Mouse (Mus musculus) cerebral cortex, adult 2 months (tissue): ENCODE results near the gene Gm21974.

ENCODE experiments used
- WGBS: fragments of 180-500 bp; shearing (Covaris S2); methylation state at CpG from one replicate; pipeline ENCODE4 v1.1.7; 2018; 5-methylcytosine and 5-hydroxymethylcytosine counted together

Gene Gm21974

GRCm38 (mm10) chr7:127876467-127877348 is 18.5 kb downstream of the Gm21974 start, which contains the start of gene Zfp668:
Zfp668 (minus strand) TSS chr7:127876828.
- under 1% methylated on average over 60 of the region's 60 CpGs for WGBS

DNA sequence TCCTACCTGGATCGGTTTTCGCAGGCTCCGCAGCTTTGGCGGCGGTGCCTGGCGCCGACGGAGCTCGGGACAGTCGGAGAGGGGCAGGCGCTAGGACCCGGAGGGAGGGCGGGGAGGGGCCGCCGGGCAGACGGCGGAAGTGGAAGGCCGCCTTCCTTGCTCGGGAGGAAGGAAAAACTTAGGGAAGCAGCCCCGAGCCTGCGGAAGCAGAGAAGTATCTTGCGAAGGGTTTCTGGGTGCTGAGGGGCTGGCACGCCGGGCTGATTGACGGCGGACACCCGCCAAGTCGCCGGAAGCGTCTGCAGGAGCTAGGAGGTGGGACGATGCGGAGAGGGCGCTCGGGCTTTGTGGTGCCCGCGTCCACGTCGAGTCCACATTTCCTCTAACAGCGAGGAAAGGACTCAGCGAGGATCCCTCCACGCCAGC is 19.2 kb downstream of the Gm21974 start, which contains the start of gene Zfp646:
Gene Zfp646 (plus strand): TSS at position 181 of the 426 bp plus-strand sequence.
- WGBS: under 1% methylated on average over 41 of the region's 41 CpGs

DNA sequence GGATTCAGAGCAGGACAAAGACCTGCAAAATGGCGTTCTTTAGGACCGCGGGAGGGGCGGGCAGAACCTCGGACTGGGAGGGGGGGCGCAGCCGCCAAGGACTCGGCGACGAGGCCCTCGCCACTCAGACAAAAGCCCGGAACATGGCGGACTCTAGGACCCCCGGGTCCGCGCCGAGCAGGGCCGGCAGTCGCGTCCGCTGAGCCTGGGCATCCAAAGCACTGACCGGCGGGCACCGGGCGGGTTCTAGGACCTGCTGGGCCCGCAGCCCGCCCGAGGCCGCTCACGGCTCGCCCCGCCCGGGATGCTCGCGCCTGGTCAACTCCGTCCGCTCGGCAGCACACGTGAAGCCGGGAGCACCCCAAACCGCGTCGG is 19.6 kb downstream of the Gm21974 start:
- 1% methylated on average over 38 of the region's 43 CpGs for WGBS

GRCm38 (mm10) chr7:127874812-127875626 is 20.2 kb downstream of the Gm21974 start:
- 4% methylated on average over 20 of the region's 20 CpGs for WGBS

GRCm38 (mm10) chr7:127870136-127870821 is 25.0 kb downstream of the Gm21974 start:
- 66% methylated on average over 5 of the region's 5 CpGs for WGBS

- WGBS: 33% methylated on average over 3 of the region's 3 CpGs
These were observed 26.0 kb downstream of the Gm21974 start for GRCm38 (mm10) chr7:127869149-127869810.

DNA sequence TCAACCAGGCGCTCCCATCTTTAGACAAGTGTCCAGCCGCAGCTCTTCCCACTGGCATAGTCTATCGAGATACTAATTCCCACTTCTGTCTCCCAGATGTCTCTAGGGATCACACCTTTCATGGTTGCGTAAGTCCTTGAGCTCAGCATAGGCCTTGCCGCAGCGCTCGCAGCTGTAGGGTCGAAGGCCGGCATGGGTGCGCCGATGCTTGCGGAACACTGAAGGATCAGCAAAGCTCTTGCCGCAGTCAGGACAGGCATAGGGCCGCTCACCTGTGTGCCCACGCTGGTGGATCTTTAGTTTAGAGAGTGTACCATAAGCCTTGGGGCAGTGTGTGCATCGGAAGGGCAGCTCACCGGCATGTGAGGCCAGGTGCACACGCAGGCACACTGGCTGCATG is 27.6 kb downstream of the Gm21974 start:
- WGBS: 98% methylated on average over 18 of the region's 18 CpGs

DNA sequence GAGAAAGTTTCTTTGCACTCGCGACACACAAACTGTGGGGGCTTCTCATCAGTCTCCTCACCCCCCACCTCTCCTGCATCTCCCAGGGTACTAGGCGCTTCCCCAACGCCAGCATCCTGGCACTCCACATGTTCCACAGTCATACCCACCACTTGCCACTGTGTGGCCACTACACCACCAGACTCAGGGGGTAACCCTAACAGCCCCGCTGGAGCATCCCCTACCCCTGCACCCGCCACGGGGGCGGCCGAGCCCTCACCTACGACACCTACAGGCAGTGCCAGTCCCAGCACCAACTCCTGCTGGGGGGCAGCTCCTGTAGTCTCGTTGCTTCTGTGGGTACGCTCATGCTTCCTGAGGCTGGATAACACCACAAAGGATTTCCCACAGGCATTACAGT is 28.8 kb downstream of the Gm21974 start:
- 94% methylated on average over 12 of the region's 12 CpGs for WGBS

DNA sequence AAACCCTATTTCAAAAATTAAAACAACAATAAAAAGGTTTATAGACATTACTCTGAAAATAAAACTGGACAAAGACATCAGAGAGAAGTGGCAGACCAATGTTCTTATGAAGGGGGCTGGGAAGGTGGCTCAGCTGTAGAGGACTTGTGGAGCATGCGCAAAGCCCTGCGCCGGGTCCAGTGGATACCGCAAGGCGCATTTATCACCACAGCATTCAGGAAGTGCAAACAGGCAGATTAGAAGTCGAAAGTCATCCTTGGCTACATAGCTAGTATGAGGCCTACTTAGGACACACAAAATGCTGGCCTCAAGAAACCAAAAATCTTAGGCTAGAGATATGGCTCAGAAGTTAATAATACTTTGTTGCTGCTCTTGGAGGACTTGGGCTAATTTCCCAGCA is 37.0 kb downstream of the Gm21974 start:
- WGBS: 96% methylated on average over 6 of the region's 6 CpGs

GRCm38 (mm10) chr7:127850906-127851305 is 44.3 kb downstream of the Gm21974 start:
- WGBS: 57% methylated on average over 5 of the region's 5 CpGs

DNA sequence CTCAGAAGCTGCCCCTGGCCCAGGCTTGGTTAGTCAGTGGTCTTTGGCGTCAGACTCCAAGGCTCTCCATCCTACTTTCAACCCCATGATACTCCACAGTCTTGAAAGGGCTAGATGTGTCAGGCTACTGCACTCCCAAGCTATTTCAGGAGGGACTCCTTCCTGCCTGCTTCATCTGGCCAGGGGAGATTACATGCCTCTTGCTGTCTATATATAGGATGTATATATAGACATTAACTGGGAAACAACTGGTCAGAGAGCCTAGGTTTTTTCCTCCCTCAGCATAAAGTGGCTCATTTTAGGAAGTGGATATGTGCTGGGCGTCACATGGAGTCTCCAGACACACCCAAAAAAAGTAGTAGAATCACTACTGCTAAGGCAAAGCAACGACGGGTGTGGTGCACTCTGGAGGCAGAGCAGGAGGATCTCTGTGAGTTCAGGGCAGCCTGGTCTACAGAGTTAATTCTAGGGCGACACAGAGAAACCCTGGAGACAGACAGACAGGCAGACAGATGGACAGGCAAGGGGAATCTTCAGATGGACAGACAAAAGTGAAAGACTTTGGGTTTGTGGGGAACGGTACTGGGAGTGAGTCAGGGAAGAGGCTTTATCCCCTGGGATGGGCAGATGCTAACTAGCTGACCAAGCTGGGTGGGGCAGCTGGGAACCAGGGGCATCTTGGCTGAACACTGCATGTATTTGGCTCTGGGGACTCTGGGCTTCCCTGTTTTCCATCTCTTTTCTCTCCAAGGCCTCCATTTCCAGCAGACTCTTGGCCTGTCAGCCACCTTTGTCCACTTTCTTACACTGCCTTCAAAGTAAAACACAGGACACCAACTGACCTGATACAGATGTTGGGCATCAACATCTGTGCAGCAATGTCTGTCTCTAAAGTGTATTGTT is 45.0 kb downstream of the Gm21974 start:
- 61% methylated on average over 6 of the region's 6 CpGs for WGBS

DNA sequence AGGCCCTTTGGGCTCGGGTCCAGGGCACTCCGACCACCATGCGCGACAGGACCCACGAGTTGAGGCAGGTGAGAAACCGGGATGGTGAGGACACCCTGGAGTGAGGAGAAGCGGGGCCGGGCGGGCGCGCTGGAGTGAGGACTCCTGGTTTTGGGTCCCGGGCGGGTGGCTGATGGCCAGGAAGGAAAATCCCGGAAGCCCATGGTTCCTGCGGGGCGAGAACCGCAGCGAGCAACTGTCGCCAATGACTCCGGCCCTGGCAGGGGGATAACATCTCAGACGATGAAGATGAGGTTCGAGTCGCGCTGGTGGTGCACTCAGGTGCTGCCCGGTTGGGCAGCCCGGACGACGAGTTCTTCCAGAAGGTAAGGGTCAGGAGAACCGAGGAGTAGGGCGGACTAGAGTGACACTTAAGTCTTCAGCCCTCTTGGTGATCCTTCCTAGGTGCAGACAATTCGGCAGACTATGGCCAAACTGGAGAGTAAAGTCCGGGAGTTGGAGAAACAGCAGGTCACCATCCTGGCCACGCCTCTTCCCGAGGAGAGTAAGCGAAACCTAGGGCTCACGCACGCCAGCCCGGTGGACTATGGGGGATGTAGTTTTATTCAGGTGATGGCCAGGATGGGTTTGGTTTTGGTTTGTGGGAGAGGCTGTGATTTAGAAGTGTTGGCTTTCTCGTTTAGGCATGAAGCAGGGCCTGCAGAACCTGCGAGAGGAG is 53.1 kb downstream of the Gm21974 start:
- WGBS: 0% methylated on average over 40 of the region's 40 CpGs

- WGBS: 1% methylated on average over 46 of the region's 46 CpGs
These were observed 53.8 kb downstream of the Gm21974 start for GRCm38 (mm10) chr7:127841340-127842000.

- WGBS: 1% methylated on average over 15 of the region's 15 CpGs
These were observed 54.4 kb downstream of the Gm21974 start for GRCm38 (mm10) chr7:127840886-127841285.

- WGBS: 84% methylated on average over 2 of the region's 2 CpGs
These were observed 55.2 kb downstream of the Gm21974 start for GRCm38 (mm10) chr7:127840031-127840430.

GRCm38 (mm10) chr7:127837878-127838277 is 57.4 kb downstream of the Gm21974 start:
- 81% methylated on average over 4 of the region's 4 CpGs for WGBS

- 93% methylated on average over 5 of the region's 5 CpGs for WGBS
These were observed 57.8 kb downstream of the Gm21974 start for GRCm38 (mm10) chr7:127837473-127837872.
